Mouse (Mus musculus) heart, adult 18-20 months (tissue): Measurements from ENCODE around the gene Adamts4. TPM values are rescaled to one million over a fixed set of nuclear protein-coding genes. Genes with fewer than 3 reads are reported as not detected.
"Not testable (repeated sequence)": the region's sequence is repeated elsewhere in the genome, so short reads cannot be mapped to it uniquely, and the experiment has no call there.

Source experiments
- DNase-seq, 2 experiments: peaks; one replicate each; pipeline ENCODE4 v3.0.0; 2021 to 2022; ENCODE audit warnings: mixed read lengths in 1 of 2
- total RNA-seq, 2 experiments: library from RNA; stranded (reverse); gene quantifications; 2 replicates each; pipeline ENCODE4 v1.2.3; 2021

The Adamts4 gene
- total RNA-seq, 2 experiments from 2014 or later: 0.57 to 1.2 TPM

GRCm38 (mm10) chr1:171306157-171306556 lies 55.9 kb downstream of the Adamts4 start:
- DNase-seq: not testable (repeated sequence)

GRCm38 (mm10) chr1:171309321-171309720 lies 59.1 kb downstream of the Adamts4 start:
- DNase-seq: no peak

Other genes starting within 250 kb of the Adamts4 start
- gene Fcgr4, start 231.5 kb upstream of the Adamts4 start, total RNA-seq: under 1 TPM; 0.35 to 0.59 TPM
- 10 to 100 TPM; 12.7 to 12.9 TPM for gene Fcgr3, start 185.5 kb upstream of the Adamts4 start, total RNA-seq
- gene Cfap126, start 136.5 kb upstream of the Adamts4 start, total RNA-seq: 1 to 10 TPM in 1 of 2 experiments, under 1 TPM in 1; 0.60 to 1.4 TPM
- 1,000 to 10,000 TPM; 1,188 to 1,220 TPM for gene Sdhc, start 99.8 kb upstream of the Adamts4 start, total RNA-seq
- gene Mpz, start 99.7 kb upstream of the Adamts4 start, total RNA-seq: under 1 TPM; 0.55 to 0.75 TPM
- gene Pcp4l1, start 54.2 kb upstream of the Adamts4 start, total RNA-seq: 100 to 1,000 TPM; 196 to 272 TPM
- gene Nr1i3, start 36.5 kb upstream of the Adamts4 start, total RNA-seq: not detected
- gene Tomm40l, start 27.9 kb upstream of the Adamts4 start, total RNA-seq: 10 to 100 TPM; 89.6 to 92.9 TPM
- 1 to 10 TPM; 2.0 to 2.7 TPM for gene Apoa2, start 25.4 kb upstream of the Adamts4 start, total RNA-seq
- gene Fcer1g, start 16.1 kb upstream of the Adamts4 start, total RNA-seq: 10 to 100 TPM; 10.2 to 13.4 TPM
- gene Ndufs2, start 967 bp downstream of the Adamts4 start, total RNA-seq: 1,000 to 10,000 TPM; 1,592 to 1,593 TPM
- 10 to 100 TPM; 18.7 to 19.6 TPM for gene B4galt3, start 19.9 kb downstream of the Adamts4 start, total RNA-seq
- gene Ppox, start 30.8 kb downstream of the Adamts4 start, total RNA-seq: 10 to 100 TPM; 13.1 to 13.6 TPM
- gene Usp21, start 37.6 kb downstream of the Adamts4 start, total RNA-seq: 10 to 100 TPM; 17.7 to 20.9 TPM
- gene Ufc1, start 44.6 kb downstream of the Adamts4 start, total RNA-seq: 10 to 100 TPM; 90.4 to 91.6 TPM
- 10 to 100 TPM; 21.8 to 23.5 TPM for gene Dedd, start 78.7 kb downstream of the Adamts4 start, total RNA-seq
- gene Nit1, start 95.2 kb downstream of the Adamts4 start, total RNA-seq: 10 to 100 TPM; 26.4 to 28.8 TPM
- gene Pfdn2, start 95.2 kb downstream of the Adamts4 start, total RNA-seq: 10 to 100 TPM; 84.8 to 94.3 TPM
- not detected for gene Klhdc9, start 110.4 kb downstream of the Adamts4 start, total RNA-seq
- gene Nectin4, start 119.7 kb downstream of the Adamts4 start, total RNA-seq: under 1 TPM; 0.15 to 0.18 TPM
- 1 to 10 TPM; 2.7 to 5.0 TPM for gene Arhgap30, start 138.5 kb downstream of the Adamts4 start, total RNA-seq
- 10 to 100 TPM; 40.1 to 42.5 TPM for gene Usf1, start 160.9 kb downstream of the Adamts4 start, total RNA-seq
- 1 to 10 TPM in 1 of 2 experiments, not detected in 1; 1.6 TPM for gene Tstd1, start 168.5 kb downstream of the Adamts4 start, total RNA-seq
- gene F11r, start 187.1 kb downstream of the Adamts4 start, total RNA-seq: 10 to 100 TPM; 33.3 to 34.1 TPM